ENCODE assay signal across 10 mouse cellular contexts in the genomic region with DNA sequence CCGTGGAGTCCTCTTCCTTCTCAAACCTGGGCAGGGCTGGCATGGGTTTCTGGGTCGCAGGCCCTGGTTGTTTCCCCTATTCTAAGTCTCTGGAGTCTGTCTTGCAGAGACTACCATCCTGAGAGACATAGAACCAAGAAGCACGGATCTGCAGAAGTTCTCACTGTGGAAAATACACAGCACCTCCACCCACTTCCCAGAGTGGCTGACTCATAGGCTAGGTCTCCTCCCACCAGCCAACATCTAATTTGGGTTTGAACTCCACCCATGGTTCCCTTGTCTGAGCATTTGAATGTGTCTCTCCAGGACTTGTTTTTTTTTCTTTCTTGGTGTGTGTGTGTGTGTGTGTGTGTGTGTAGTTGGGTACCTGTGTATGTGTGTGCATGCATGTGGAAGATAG. TPM values are rescaled to one million over a fixed set of nuclear protein-coding genes. Genes with fewer than 3 reads are reported as not detected.
DNase-seq lines count a peak whose midpoint lies in the region; ATAC-seq lines count a peak whose summit lies in the region.
"Had no signal": no experiment of that assay in that cellular context is flagged by ENCODE, and none has a peak within 500 bp of the region (broad histone marks: within the 10 kb centered on the region; RNA-seq: fewer than 3 reads in every experiment).

No protein-coding gene starts in this region.

- no peak overlapping the region for H3K9ac ChIP-seq in embryonic facial prominence, embryonic 13.5 days

- H3K36me3 ChIP-seq in heart, embryonic 10.5 days, result no peaks in the 10 kb centered on the region
- no peaks in the 10 kb centered on the region for H3K36me3 ChIP-seq in embryonic facial prominence, embryonic 13.5 days

- peak overlapping the region; percentile 22; the same call in 1 of the 2 replicates for H3K4me2 ChIP-seq in embryonic facial prominence, embryonic 13.5 days

- H3K4me1 ChIP-seq in heart, embryonic 10.5 days, result peaks cover 40% of the 10 kb centered on the region
- peaks cover 80% of the 10 kb centered on the region for H3K4me1 ChIP-seq in embryonic facial prominence, embryonic 13.5 days

- ATAC-seq in embryonic facial prominence, embryonic 13.5 days (ENCODE audit: insufficient number of reproducible peaks, insufficient read depth, low FRiP score, low TSS enrichment, low read depth), result no peak
- no peak for ATAC-seq in inflammation-experienced regulatory T-cells, adult 6 months

- 68% methylated on average over 3 of the region's 3 CpGs for WGBS in heart, embryonic 10.5 days
- WGBS in embryonic facial prominence, embryonic 13.5 days, result 58% methylated on average over 3 of the region's 3 CpGs

- peak; percentile 97 for DNase-seq in heart, adult 11 months
- DNase-seq in heart, embryonic 10.5 days (ENCODE audit: low spot score), result no peak
- DNase-seq in 3T3-L1 (ENCODE audit: low read depth, low spot score), result peak; percentile 87
- peak; percentile 65 to 84 for DNase-seq in left cerebral cortex, postnatal 14 days (ENCODE audit: low spot score in 2 of 2)
- DNase-seq in telencephalon, adult 2 months (ENCODE audit: low read depth, low spot score), result peak; percentile 94
- DNase-seq in cerebellum, postnatal 25 days, result no peak

- intact Hi-C loops in left cerebral cortex, postnatal 14 days (cut with DNase I), result loop anchor here (10.0 kb wide), 2 partner anchors 209 to 389 kb away; no protein-coding TSS in a partner anchor

- no peak overlapping the region for H3K27ac ChIP-seq in heart, embryonic 10.5 days
- peak overlapping the region; percentile 89 for H3K27ac ChIP-seq in embryonic facial prominence, embryonic 13.5 days

- no peaks in the 10 kb centered on the region for H3K9me3 ChIP-seq in heart, embryonic 10.5 days
- no peaks in the 10 kb centered on the region for H3K9me3 ChIP-seq in embryonic facial prominence, embryonic 13.5 days

- H3K4me3 ChIP-seq in heart, embryonic 10.5 days, result no peak overlapping the region
- no peak overlapping the region for H3K4me3 ChIP-seq in embryonic facial prominence, embryonic 13.5 days

- H3K27me3 ChIP-seq in heart, embryonic 10.5 days (ENCODE audit: insufficient read depth, poor library complexity, severe bottlenecking), result no peaks in the 10 kb centered on the region
- no peaks in the 10 kb centered on the region for H3K27me3 ChIP-seq in embryonic facial prominence, embryonic 13.5 days

RNA-seq across cellular contexts. Expression of a gene that starts 34.9 kb away (rescaled TPM):
- 0.34 TPM in 1 of 2 replicates, not detected in the other for polyA plus RNA-seq in heart, embryonic 10.5 days (2016; fragmentation: Nextera tagmentation; extraction: Ambion mirVana)
- not detected in 2 replicates for polyA plus RNA-seq in embryonic facial prominence, embryonic 13.5 days (2015; fragmentation: Nextera tagmentation; extraction: Ambion mirVana)
- total RNA-seq in left cerebral cortex, postnatal 14 days (2021), result under 1 TPM; 0.48 to 0.68 TPM
- polyA plus RNA-seq in inflammation-experienced regulatory T-cells, adult 6 months (2017; shearing (Covaris generic)), result not detected
- total RNA-seq: hematopoietic stem cell, adult 5-6 weeks had no signal
- polyA plus RNA-seq: neural tube, embryonic 14.5 days had no signal

RNA-seq across cellular contexts. Expression of a gene that starts 46.9 kb away (rescaled TPM):
- polyA plus RNA-seq in heart, embryonic 10.5 days (2016; fragmentation: Nextera tagmentation; extraction: Ambion mirVana), result 0.57 TPM in 1 of 2 replicates, not detected in the other
- 0.15 TPM in 1 of 2 replicates, not detected in the other for polyA plus RNA-seq in embryonic facial prominence, embryonic 13.5 days (2015; fragmentation: Nextera tagmentation; extraction: Ambion mirVana)
- total RNA-seq in left cerebral cortex, postnatal 14 days (2021), result under 1 TPM in 1 of 2 experiments, not detected in 1; 0.23 TPM
- polyA plus RNA-seq in inflammation-experienced regulatory T-cells, adult 6 months (2017; shearing (Covaris generic)), result 10 to 100 TPM in 1 of 3 experiments, 1 to 10 TPM in 1, under 1 TPM in 1; 0.49 to 10.2 (median 6.8) TPM
- total RNA-seq: hematopoietic stem cell, adult 5-6 weeks had no signal

RNA-seq across cellular contexts. Expression of a gene that starts 57.2 kb away (rescaled TPM):
- 76.2 and 96.5 TPM in 2 replicates for polyA plus RNA-seq in heart, embryonic 10.5 days (2016; fragmentation: Nextera tagmentation; extraction: Ambion mirVana)
- 57.8 and 66.7 TPM in 2 replicates for polyA plus RNA-seq in embryonic facial prominence, embryonic 13.5 days (2015; fragmentation: Nextera tagmentation; extraction: Ambion mirVana)
- total RNA-seq in left cerebral cortex, postnatal 14 days (2021), result 100 to 1,000 TPM; 237 to 248 TPM
- polyA plus RNA-seq in inflammation-experienced regulatory T-cells, adult 6 months (2017; shearing (Covaris generic)), result not detected

Comparison
In these comparisons a context has a peak if more than half of its experiments do, and no peak if none do; other contexts are left out.
1. DNase-seq: peak in heart, adult 11 months (single experiment), 3T3-L1 (single experiment), left cerebral cortex, postnatal 14 days (2 of 2) and telencephalon, adult 2 months (single experiment); none in heart, embryonic 10.5 days (single experiment) and cerebellum, postnatal 25 days (0 of 2).
2. RNA of a gene that starts 57.2 kb away (polyA plus RNA-seq): 76.2 to 96.5 TPM in heart, embryonic 10.5 days and 57.8 to 66.7 TPM in embryonic facial prominence, embryonic 13.5 days; not detected in inflammation-experienced regulatory T-cells, adult 6 months; every median in the first group is over 10 times any median in the second.